ENCODE assay signal across 18 mouse cellular contexts in the genomic region with DNA sequence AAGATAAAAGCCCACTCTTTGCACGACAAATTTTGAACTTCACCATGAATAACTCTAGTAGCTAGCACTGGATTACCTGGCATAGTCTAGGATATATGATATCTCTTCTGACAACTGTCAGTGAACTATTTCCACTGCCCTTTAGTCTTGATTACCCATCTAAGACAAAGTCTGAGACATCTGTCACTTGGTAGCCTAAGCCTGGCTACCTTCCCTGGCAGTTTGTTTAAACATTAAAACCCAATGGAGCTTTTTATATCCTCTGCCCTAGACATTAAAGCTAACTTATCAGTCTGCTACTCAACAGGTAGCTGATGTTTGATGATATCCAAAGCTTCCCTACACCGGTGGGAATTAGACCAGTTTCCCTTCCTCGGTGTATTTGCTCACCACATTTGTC. TPM values are rescaled to one million over a fixed set of nuclear protein-coding genes. Genes with fewer than 3 reads are reported as not detected.
"Had no signal": no experiment of that assay in that cellular context is flagged by ENCODE, and none has a peak within 500 bp of the region (broad histone marks: within the 10 kb centered on the region; RNA-seq: fewer than 3 reads in every experiment).

No protein-coding gene starts in this region.

- DNase-seq: lung, adult 2 months; lung, postnatal 14 days; lung, postnatal 36 days; right cerebral cortex, postnatal 14 days; thymus, adult 2 months; thymus, postnatal 25 days; thymus, postnatal 4 days had no signal

- H3K27me3 ChIP-seq: lung, embryonic 15.5 days; megakaryocyte, embryonic 14.5 days; midbrain, embryonic 13.5 days; midbrain, embryonic 15.5 days; neural tube, embryonic 12.5 days; stomach, embryonic 15.5 days had no signal

- H3K4me2 ChIP-seq: lung, embryonic 15.5 days; midbrain, embryonic 11.5 days; midbrain, embryonic 13.5 days; midbrain, embryonic 15.5 days; neural tube, embryonic 12.5 days; stomach, embryonic 15.5 days had no signal

- H3K27ac ChIP-seq: lung, embryonic 15.5 days; macrophage; midbrain, embryonic 13.5 days; midbrain, embryonic 15.5 days; neural tube, embryonic 12.5 days; stomach, embryonic 15.5 days; stomach, postnatal 0 days had no signal

- ATAC-seq: lung, postnatal 0 days; midbrain, embryonic 13.5 days; midbrain, embryonic 15.5 days had no signal

- H3K4me3 ChIP-seq: lung, embryonic 15.5 days; megakaryocyte, embryonic 14.5 days; midbrain, embryonic 13.5 days; midbrain, embryonic 15.5 days; neural tube, embryonic 12.5 days; stomach, embryonic 15.5 days had no signal

- H3K36me3 ChIP-seq: lung, embryonic 15.5 days; midbrain, embryonic 13.5 days; midbrain, embryonic 15.5 days; neural tube, embryonic 12.5 days; stomach, embryonic 15.5 days had no signal

- H3K9ac ChIP-seq: lung, embryonic 15.5 days; midbrain, embryonic 13.5 days; midbrain, embryonic 15.5 days; neural tube, embryonic 12.5 days; stomach, embryonic 15.5 days had no signal

- H3K9me3 ChIP-seq: lung, embryonic 15.5 days; megakaryocyte, embryonic 14.5 days; midbrain, embryonic 13.5 days; midbrain, embryonic 15.5 days; neural tube, embryonic 12.5 days; stomach, embryonic 15.5 days had no signal

- H3K4me1 ChIP-seq: lung, embryonic 15.5 days; megakaryocyte, embryonic 14.5 days; midbrain, embryonic 13.5 days; midbrain, embryonic 15.5 days; neural tube, embryonic 12.5 days; stomach, embryonic 15.5 days had no signal

RNA-seq across cellular contexts. Expression of gene Ptpn20, which starts 36.0 kb away (rescaled TPM):
- polyA plus RNA-seq: lung, postnatal 0 days; macrophage; midbrain, embryonic 11.5 days; midbrain, embryonic 13.5 days; spleen, adult 2 months; thymus, adult 2 months had no signal
